ENCODE assay signal across 33 mouse cellular contexts in the genomic region with DNA sequence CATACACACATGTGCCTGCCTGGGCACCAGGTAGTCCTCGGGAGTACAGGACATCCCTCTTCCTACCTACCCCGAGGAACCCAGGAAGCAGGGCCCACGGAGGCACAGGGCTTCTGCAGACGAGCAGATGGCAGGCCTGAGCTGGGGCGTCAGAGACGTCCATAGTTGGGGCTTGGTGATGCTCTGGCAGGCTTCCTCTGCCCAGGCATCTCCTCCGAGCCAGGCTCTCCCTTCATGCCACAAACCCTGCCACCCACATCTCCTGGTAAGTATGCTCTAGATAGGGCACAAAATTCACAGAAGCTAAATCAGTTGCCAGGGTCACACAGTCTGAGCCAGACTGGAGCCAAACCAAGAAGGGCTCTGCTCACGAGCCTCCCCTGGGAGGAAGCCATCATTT. TPM values are rescaled to one million over a fixed set of nuclear protein-coding genes. Genes with fewer than 3 reads are reported as not detected.
A peak's percentile ranks its signal among the peaks of the same experiment; 100 is the strongest.
DNase-seq lines count a peak whose midpoint lies in the region; ATAC-seq lines count a peak whose summit lies in the region.
"Had no signal": no experiment of that assay in that cellular context is flagged by ENCODE, and none has a peak within 500 bp of the region (broad histone marks: within the 10 kb centered on the region; RNA-seq: fewer than 3 reads in every experiment).

No protein-coding gene starts in this region.

- peaks cover 44% of the 10 kb centered on the region for H3K36me3 ChIP-seq in heart, embryonic 11.5 days (ENCODE audit: control insufficient read depth, insufficient read depth, low read length)
- peaks cover 100% of the 10 kb centered on the region for H3K36me3 ChIP-seq in liver, embryonic 12.5 days

- ATAC-seq in cerebellum, adult (ENCODE audit: insufficient number of reproducible peaks, low FRiP score, low TSS enrichment) = no peak
- no peak for ATAC-seq in heart, embryonic 11.5 days (replicated peaks; ENCODE audit: insufficient number of reproducible peaks, low FRiP score, low TSS enrichment)
- no peak for ATAC-seq in liver, embryonic 12.5 days
- ATAC-seq: activated CD4-positive, CD25-positive, alpha-beta regulatory T cell, adult 4 months; forebrain, embryonic 14.5 days; intestine, embryonic 16.5 days had no signal

- no peak overlapping the region for H3K4me2 ChIP-seq in heart, embryonic 11.5 days
- H3K4me2 ChIP-seq in liver, embryonic 12.5 days = no peak overlapping the region
- H3K4me2 ChIP-seq: heart, embryonic 12.5 days; hindbrain, embryonic 13.5 days; lung, embryonic 15.5 days; midbrain, embryonic 12.5 days; neural tube, embryonic 13.5 days; stomach, embryonic 15.5 days had no signal

- no peak overlapping the region for H3K4me3 ChIP-seq in heart, embryonic 11.5 days (ENCODE audit: low read depth, low read length)
- no peak overlapping the region for H3K4me3 ChIP-seq in liver, embryonic 12.5 days
- H3K4me3 ChIP-seq: heart, embryonic 12.5 days; hindbrain, embryonic 13.5 days; lung, embryonic 15.5 days; midbrain, embryonic 12.5 days; neural tube, embryonic 13.5 days; stomach, embryonic 15.5 days had no signal

- H3K27ac ChIP-seq in heart, embryonic 11.5 days (ENCODE audit: low read depth, low read length) = no peak overlapping the region
- H3K27ac ChIP-seq in liver, embryonic 12.5 days = no peak overlapping the region
- H3K27ac ChIP-seq: hindbrain, embryonic 13.5 days; kidney, postnatal 0 days; lung, embryonic 15.5 days; midbrain, embryonic 12.5 days; neural tube, embryonic 13.5 days; stomach, embryonic 15.5 days had no signal

- H3K9me3 ChIP-seq in heart, embryonic 11.5 days (replicated peaks; ENCODE audit: control insufficient read depth, low read length) = no peaks in the 10 kb centered on the region
- H3K9me3 ChIP-seq in liver, embryonic 12.5 days (replicated peaks) = no peaks in the 10 kb centered on the region
- H3K9me3 ChIP-seq: heart, embryonic 12.5 days; hindbrain, embryonic 13.5 days; lung, embryonic 15.5 days; midbrain, embryonic 12.5 days; neural tube, embryonic 13.5 days; stomach, embryonic 15.5 days had no signal

- 0 out of 2 replicates have a peak, but pooled peaks cover 3% of the 10 kb centered on the region for H3K4me1 ChIP-seq in heart, embryonic 11.5 days (ENCODE audit: control insufficient read depth, insufficient read depth, low read length)
- no peaks in the 10 kb centered on the region for H3K4me1 ChIP-seq in liver, embryonic 12.5 days
- H3K4me1 ChIP-seq: lung, embryonic 15.5 days had no signal

- WGBS in heart, embryonic 11.5 days (ENCODE audit: insufficient replicate concordance) = 87% methylated on average over 8 of the region's 8 CpGs
- 82% methylated on average over 8 of the region's 8 CpGs for WGBS in liver, embryonic 12.5 days (ENCODE audit: insufficient replicate concordance)

- H3K9ac ChIP-seq in heart, embryonic 11.5 days (ENCODE audit: low read depth, low read length) = no peak overlapping the region
- H3K9ac ChIP-seq in liver, embryonic 12.5 days = peak overlapping the region; percentile 31; the same call in 1 of the 2 replicates
- H3K9ac ChIP-seq: heart, embryonic 12.5 days; hindbrain, embryonic 13.5 days; lung, embryonic 15.5 days; midbrain, embryonic 12.5 days; neural tube, embryonic 13.5 days; stomach, embryonic 15.5 days had no signal

- H3K27me3 ChIP-seq in heart, embryonic 11.5 days (ENCODE audit: control insufficient read depth, insufficient read depth, low read length) = no peaks in the 10 kb centered on the region
- no peaks in the 10 kb centered on the region; the same call in 1 of the 2 replicates for H3K27me3 ChIP-seq in liver, embryonic 12.5 days (replicated peaks)
- H3K27me3 ChIP-seq: CH12.LX; heart, embryonic 12.5 days; hindbrain, embryonic 13.5 days; lung, embryonic 15.5 days; midbrain, embryonic 12.5 days; neural tube, embryonic 13.5 days; stomach, embryonic 15.5 days had no signal

- peak; percentile 52 to 62 for DNase-seq in cerebellum, postnatal 10 days
- DNase-seq in heart, adult 11 months = peak; percentile 90
- DNase-seq in liver = no peak
- DNase-seq in brain, adult 2 months (ENCODE audit: low read depth, low spot score) = peak; percentile 66
- DNase-seq in cerebellum, adult 8-10 months = no peak
- DNase-seq: adrenal gland, adult 8-10 months; cerebellum, adult 11 months; cerebellum, adult 9-11 months; gastrocnemius, postnatal 14 days; heart, postnatal 4 days; kidney, adult 8-10 months; kidney, postnatal 4 days; layer of hippocampus, adult 9-11 months; lung, postnatal 36 days; right cerebral cortex, postnatal 25 days had no signal

RNA-seq across cellular contexts. Expression of a gene that starts 4.3 kb away (rescaled TPM):
- polyA plus RNA-seq in heart, embryonic 11.5 days (2014; fragmentation: Nextera tagmentation; extraction: Ambion mirVana) = not detected in 2 replicates
- polyA plus RNA-seq in liver, embryonic 12.5 days (2016; fragmentation: Nextera tagmentation; extraction: Ambion mirVana) = not detected in 2 replicates
- polyA plus RNA-seq: activated CD4-positive, CD25-positive, alpha-beta regulatory T cell, adult 4 months; forebrain, embryonic 14.5 days; heart, embryonic 12.5 days; heart, postnatal 0 days; hindbrain, embryonic 13.5 days; intestine, embryonic 16.5 days; kidney, postnatal 0 days; limb, embryonic 11.5 days; liver, adult 2 months; liver, embryonic 16.5 days; lung, embryonic 15.5 days; midbrain, embryonic 12.5 days; neural tube, embryonic 13.5 days; stomach, embryonic 15.5 days had no signal

RNA-seq across cellular contexts. Expression of a gene that starts 25.9 kb away (rescaled TPM):
- 15.2 and 16.2 TPM in 2 replicates for polyA plus RNA-seq in heart, embryonic 11.5 days (2014; fragmentation: Nextera tagmentation; extraction: Ambion mirVana)
- 7.4 and 7.9 TPM in 2 replicates for polyA plus RNA-seq in liver, embryonic 12.5 days (2016; fragmentation: Nextera tagmentation; extraction: Ambion mirVana)
- polyA plus RNA-seq: activated CD4-positive, CD25-positive, alpha-beta regulatory T cell, adult 4 months had no signal

RNA-seq across cellular contexts. Expression of a gene that starts 26.0 kb away (rescaled TPM):
- polyA plus RNA-seq in heart, embryonic 11.5 days (2014; fragmentation: Nextera tagmentation; extraction: Ambion mirVana) = 17.6 and 21.4 TPM in 2 replicates
- 30.3 and 33.3 TPM in 2 replicates for polyA plus RNA-seq in liver, embryonic 12.5 days (2016; fragmentation: Nextera tagmentation; extraction: Ambion mirVana)

RNA-seq across cellular contexts. Expression of a gene that starts 26.8 kb away (rescaled TPM):
- 0.59 TPM in 1 of 2 replicates, not detected in the other for polyA plus RNA-seq in heart, embryonic 11.5 days (2014; fragmentation: Nextera tagmentation; extraction: Ambion mirVana)
- 25.3 and 26.6 TPM in 2 replicates for polyA plus RNA-seq in liver, embryonic 12.5 days (2016; fragmentation: Nextera tagmentation; extraction: Ambion mirVana)
- polyA plus RNA-seq: forebrain, embryonic 14.5 days; heart, postnatal 0 days; hindbrain, embryonic 13.5 days had no signal

RNA-seq across cellular contexts. Expression of a gene that starts 33.5 kb away (rescaled TPM):
- 17.0 and 17.7 TPM in 2 replicates for polyA plus RNA-seq in heart, embryonic 11.5 days (2014; fragmentation: Nextera tagmentation; extraction: Ambion mirVana)
- 8.5 and 9.8 TPM in 2 replicates for polyA plus RNA-seq in liver, embryonic 12.5 days (2016; fragmentation: Nextera tagmentation; extraction: Ambion mirVana)
- polyA plus RNA-seq: activated CD4-positive, CD25-positive, alpha-beta regulatory T cell, adult 4 months had no signal

Comparison
In these comparisons a context has a peak if more than half of its experiments do, and no peak if none do; other contexts are left out.
1. DNase-seq: peak in cerebellum, postnatal 10 days (2 of 2), heart, adult 11 months (single experiment) and brain, adult 2 months (single experiment); none in liver (single experiment) and cerebellum, adult 8-10 months (single experiment).